Mouse (Mus musculus) right cerebral cortex, postnatal 14 days (tissue): ENCODE results near the gene Mcm7.
A peak's percentile ranks its signal among the peaks of the same experiment; 100 is the strongest.
"Not testable (repeated sequence)": the region's sequence is repeated elsewhere in the genome, so short reads cannot be mapped to it uniquely, and the experiment has no call there.

Source experiments
- DNase-seq: peaks from one replicate; pipeline ENCODE4 v3.0.0; 2022

Gene Mcm7

DNA sequence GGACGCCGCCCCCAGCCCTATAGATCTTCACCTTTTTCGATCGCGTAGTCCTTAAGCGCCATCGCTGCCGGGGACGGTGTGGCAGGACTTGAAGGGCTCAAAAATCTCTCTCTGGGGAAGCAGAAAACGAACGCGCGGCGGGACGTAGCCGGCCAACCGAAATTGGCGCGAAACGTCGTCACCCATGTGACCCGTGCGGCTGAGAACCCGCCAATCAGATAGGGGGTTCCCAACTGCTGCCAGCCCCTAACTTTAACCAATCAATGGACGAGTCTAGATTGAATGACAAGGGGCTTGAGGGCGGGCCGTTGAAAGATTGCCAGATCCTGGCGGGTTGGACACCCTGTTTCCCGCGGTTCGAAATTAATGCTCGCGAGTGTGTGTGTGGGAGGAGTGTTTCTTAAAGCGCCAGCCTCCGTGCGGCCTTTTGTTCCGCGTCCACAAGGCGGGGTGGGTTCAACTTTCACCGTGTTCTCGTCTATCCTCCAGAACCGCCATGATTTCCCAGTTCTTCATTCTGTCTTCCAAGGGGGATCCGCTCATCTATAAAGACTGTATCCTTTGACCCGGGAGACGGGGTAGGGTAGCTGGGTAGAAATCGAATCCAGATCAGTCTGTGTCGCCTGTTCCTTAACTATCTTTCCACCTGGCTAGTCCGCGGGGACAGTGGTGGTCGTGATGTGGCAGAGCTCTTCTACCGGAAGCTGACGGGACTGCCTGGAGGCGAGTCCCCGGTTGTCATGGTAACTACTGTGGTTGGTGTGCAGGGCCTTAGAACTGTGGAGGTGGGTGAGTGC is at the start of gene Mcm7, which contains the start of gene Ap4m1:
TSS of gene Mcm7 (minus strand) at position 728 of the 797 bp plus-strand sequence.
TSS of gene Ap4m1 (plus strand) at position 308 of the 797 bp plus-strand sequence.
- peak; percentile 96 for DNase-seq

GRCm38 (mm10) chr5:138219864-138220263 is 47.6 kb upstream of the Mcm7 start:
- DNase-seq: no peak

GRCm38 (mm10) chr5:138216632-138217031 is 44.4 kb upstream of the Mcm7 start:
- not testable (repeated sequence) for DNase-seq

DNA sequence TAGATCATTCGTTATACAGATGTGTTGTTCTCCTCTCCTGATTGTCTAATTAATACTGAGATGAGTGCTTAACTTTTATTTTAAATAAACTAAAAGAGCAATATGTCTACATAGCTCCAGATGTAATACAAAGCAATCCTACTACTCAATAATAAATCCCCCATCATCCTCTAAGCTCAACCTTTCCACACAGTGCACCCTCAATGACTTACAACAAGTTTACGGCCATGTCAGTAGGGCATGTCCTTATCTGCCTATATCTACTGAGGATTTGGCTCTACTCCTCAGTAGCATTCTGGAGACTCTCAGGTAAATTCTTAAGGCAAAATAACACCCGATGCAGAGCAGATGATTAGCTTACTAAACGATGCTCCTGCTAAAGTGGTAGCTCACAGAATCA is 35.7 kb upstream of the Mcm7 start:
- DNase-seq: no peak

- no peak for DNase-seq
Observed at GRCm38 (mm10) chr5:138207253-138207652, 35.0 kb upstream of the Mcm7 start.

- DNase-seq: no peak
Observed at GRCm38 (mm10) chr5:138202086-138202485, 29.9 kb upstream of the Mcm7 start.

DNA sequence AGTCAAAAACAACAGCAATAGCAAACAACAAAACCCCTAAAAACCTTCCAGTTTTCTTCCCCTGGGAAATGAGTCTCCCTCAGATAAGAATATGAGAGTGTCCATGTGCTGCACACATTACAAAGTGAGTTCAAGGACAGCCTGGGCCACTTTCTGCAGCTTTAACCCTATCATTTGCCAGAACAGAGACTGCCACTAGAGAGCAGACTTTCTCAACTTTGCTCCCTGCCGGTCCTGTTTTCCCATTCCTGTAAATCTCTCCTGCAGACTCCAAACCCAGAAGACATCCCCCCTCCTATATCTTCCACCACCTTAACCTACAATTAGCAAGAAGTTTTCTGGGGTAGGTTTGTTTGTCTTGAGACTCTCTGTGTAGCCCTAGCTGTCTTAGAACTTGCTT is 27.4 kb upstream of the Mcm7 start:
- DNase-seq: no peak

DNA sequence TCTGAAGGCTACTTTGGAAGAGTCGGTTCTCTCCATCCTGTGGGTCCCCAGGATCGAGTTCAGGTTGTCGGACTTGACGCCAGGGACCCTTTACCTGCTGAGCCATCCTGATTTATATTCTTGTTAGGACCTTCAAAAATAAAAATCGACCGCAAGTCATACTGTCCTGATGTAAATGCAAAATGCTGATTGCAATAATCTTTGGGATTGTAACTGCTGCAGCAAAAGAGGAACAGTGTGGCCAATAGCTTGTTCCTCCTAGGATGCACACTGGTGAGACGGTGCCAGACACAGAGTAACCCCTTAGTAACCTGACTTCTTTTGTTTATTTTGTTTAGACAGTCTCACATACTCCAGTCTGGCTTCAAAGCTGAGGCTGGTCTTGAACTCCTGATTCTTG is 23.2 kb upstream of the Mcm7 start:
- DNase-seq: no peak

- DNase-seq: peak; percentile 33
Observed at GRCm38 (mm10) chr5:138194755-138195345, 22.6 kb upstream of the Mcm7 start.

GRCm38 (mm10) chr5:138193771-138194727 is 21.8 kb upstream of the Mcm7 start, which contains the start of gene Mblac1:
Gene Mblac1 (plus strand): TSS chr5:138194314.
- peak; percentile 71 for DNase-seq

DNA sequence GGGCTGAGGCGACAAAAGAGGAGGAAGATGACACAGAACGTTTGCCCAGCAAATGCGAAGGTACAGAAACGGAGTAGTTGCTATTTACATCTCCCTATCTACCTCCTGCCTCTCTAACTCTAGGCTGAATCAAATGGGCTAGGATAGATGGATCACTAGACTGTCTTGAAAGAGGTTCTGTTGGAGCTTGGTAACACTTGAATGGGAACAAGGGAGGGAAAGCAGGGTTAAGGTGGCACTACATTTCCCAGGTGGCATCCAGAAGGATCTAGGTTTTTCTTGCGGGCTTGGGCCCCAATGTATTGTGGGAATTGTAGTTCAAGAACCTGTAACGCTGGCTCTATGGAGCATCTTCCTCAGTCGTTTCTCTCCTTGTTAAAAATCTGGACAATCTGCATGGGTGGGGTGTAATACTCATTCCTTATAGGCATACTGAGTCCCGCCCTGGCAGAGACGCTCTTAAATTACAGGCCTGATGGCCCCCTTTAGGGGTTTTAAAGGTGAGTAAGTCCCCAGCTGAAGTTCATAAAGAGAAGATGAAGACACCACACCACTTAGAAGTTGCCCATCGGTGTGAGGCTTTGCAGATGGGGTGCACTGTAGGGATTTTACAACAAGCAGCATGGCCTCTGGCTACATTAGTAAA is 15.6 kb upstream of the Mcm7 start:
- DNase-seq: peak; percentile 48

- peak; percentile 75 for DNase-seq
Observed at GRCm38 (mm10) chr5:138186950-138187638, 14.9 kb upstream of the Mcm7 start, which contains the start of the genes Taf6 and Cnpy4. Gene Taf6 (minus strand): TSS chr5:138187451. Gene Cnpy4 (plus strand): TSS chr5:138187485.

- no peak for DNase-seq
Observed at GRCm38 (mm10) chr5:138173217-138173616, 995 bp upstream of the Mcm7 start.

- DNase-seq: peak; percentile 97
Observed at GRCm38 (mm10) chr5:138170936-138171561, 1.2 kb downstream of the Mcm7 start.

- DNase-seq: no peak
Observed at GRCm38 (mm10) chr5:138165594-138165993, 6.6 kb downstream of the Mcm7 start.

- no peak for DNase-seq
Observed at GRCm38 (mm10) chr5:138163610-138164009, 8.6 kb downstream of the Mcm7 start.

DNA sequence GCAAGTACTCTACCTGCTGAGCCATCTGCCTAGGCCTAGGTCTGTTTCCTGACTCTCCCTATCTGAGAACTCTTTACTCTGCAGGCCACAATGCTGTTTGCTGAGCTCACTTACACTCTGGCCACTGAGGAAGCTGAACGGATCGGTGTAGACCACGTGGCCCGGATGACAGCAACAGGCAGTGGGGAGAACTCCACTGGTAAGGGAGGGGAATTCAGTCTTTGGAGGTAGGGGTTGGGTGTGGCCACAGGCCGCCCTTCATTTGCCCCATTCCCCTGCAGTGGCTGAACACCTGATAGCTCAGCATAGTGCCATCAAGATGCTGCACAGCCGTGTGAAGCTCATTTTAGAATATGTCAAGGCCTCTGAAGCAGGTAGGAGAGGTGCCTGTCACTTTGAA is 9.2 kb downstream of the Mcm7 start:
- no peak for DNase-seq

GRCm38 (mm10) chr5:138160842-138161665 is 11.2 kb downstream of the Mcm7 start, which contains the start of gene Cops6:
Gene Cops6 (plus strand): TSS chr5:138161071.
- peak; percentile 92 for DNase-seq

- no peak for DNase-seq
Observed at GRCm38 (mm10) chr5:138160224-138160762, 11.9 kb downstream of the Mcm7 start.

GRCm38 (mm10) chr5:138155443-138155976 is 16.7 kb downstream of the Mcm7 start, which contains the start of gene Zfp113:
Gene Zfp113 (minus strand): TSS chr5:138155744.
- DNase-seq: peak; percentile 80
